Mouse (Mus musculus) adrenal gland, postnatal 10 days (tissue): ENCODE results near the gene Zfp341. TPM values are rescaled to one million over a fixed set of nuclear protein-coding genes. Genes with fewer than 3 reads are reported as not detected.

Experiments used
- DNase-seq: peaks from one replicate; pipeline ENCODE4 v3.0.0; 2021; ENCODE audit warnings: mixed read lengths
- long read RNA-seq, 2 experiments: library from polyadenylated mRNA; stranded (forward); transcript quantifications; one replicate each; pipeline ENCODE4 v2.0.0; 2021
- total RNA-seq, 2 experiments: library from RNA; stranded (reverse); gene quantifications; 2 replicates each; pipeline ENCODE4 v1.2.3; 2021

Gene Zfp341
- total RNA-seq: 1 to 10 TPM; 2.5 to 2.7 TPM
- long read RNA-seq, experiment 1, partial matches to known transcripts: 2 of 2 reads
- long read RNA-seq, experiment 1, other reads (novel, unspliced or antisense): 0 of 2 reads
- long read RNA-seq, experiment 2, partial matches to known transcripts: 1 of 2 reads
- long read RNA-seq, experiment 2, other reads (novel, unspliced or antisense): 1 of 2 reads

GRCm38 (mm10) chr2:154613118-154614115 is at the start of gene Zfp341, which contains the start of gene 4930519P11Rik:
Gene Zfp341, plus strand, starts transcription at chr2:154613297.
Gene 4930519P11Rik, minus strand, starts transcription at chr2:154613437.
- peak; percentile 94 for DNase-seq

- no peak for DNase-seq
These were observed 49.4 kb upstream of the Zfp341 start for GRCm38 (mm10) chr2:154563612-154564170.

DNA sequence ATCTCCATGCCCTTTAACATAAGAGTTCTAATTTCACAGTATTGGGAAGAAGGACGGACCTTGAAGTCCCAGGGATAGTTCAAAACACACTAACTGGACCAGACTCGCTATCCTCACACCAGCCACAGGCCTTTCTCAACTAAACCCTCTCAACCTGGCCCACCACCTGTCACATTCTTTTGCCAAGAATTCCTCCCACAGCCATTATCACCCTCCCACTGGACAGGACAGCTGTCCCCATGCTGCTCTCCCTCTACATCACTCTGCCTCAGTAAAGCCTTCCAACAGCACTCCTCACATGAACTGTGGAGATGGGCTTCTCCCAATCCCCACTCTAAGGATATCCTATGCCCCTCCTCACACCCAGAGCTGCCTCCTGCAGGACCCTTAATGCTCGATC is 47.5 kb upstream of the Zfp341 start:
- no peak for DNase-seq

GRCm38 (mm10) chr2:154566641-154567040 is 46.5 kb upstream of the Zfp341 start:
- no peak for DNase-seq

GRCm38 (mm10) chr2:154567766-154568165 is 45.3 kb upstream of the Zfp341 start:
- DNase-seq: no peak

GRCm38 (mm10) chr2:154568329-154569070 is 44.6 kb upstream of the Zfp341 start:
- peak; percentile 39 for DNase-seq

DNA sequence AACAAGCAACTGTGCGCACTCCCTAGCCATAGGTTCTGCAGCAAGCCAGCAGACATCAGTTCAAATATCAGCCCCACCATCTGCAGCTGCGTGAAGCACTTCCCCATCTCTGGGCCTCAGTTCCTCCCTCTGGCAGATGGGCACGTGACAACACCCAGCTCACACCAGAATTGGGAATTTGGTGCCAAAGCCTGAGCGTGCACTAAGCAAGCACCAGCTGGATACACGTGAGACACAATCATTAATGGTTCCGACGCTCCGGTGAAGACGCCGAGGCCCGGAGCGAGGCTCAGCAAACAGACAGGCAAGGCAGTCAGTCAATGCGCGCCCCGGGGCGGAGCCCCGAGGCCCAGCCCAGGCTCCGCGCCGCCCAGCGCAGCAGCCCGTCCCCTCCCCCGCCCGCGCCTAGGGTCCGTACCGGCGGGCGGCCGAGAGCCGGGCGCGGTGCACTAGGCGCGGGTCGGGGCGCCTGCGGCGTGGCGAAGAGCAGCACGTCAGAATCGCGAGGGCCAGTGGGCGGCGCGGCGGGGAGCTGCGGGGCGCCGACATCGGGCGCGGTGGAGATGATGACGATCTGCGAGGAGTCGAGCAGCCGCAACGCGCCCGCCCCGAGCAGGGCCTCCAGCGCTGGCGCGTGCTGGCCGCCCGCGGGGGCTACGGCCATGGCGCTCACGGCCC is 43.9 kb upstream of the Zfp341 start:
- peak; percentile 87 for DNase-seq

DNA sequence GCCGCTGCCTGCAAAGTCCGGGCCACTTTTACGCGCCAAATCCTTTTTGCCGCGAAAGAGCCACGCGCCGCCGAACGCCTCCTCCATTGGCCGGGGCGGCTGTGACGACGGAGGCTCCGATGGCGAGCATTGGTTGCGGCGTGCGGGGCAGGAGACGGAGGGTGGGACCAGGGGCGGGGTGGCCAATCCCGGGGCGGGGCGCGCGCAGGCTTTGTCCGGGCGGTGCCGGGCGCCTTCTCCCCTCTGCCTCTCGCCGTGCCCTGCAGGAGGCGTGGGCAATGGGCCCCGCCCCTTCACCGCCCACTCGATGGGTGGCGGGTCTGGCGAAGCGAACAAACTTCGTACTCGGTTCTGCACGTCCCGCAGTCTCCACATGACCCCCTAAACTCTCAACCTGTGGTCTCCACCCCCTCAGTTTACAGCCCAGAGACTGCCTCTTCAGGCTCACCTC is 43.2 kb upstream of the Zfp341 start, which contains the start of gene E2f1:
Gene E2f1, minus strand, starts transcription at position 57 of the 451 bp plus-strand sequence.
- peak; percentile 99 for DNase-seq

DNA sequence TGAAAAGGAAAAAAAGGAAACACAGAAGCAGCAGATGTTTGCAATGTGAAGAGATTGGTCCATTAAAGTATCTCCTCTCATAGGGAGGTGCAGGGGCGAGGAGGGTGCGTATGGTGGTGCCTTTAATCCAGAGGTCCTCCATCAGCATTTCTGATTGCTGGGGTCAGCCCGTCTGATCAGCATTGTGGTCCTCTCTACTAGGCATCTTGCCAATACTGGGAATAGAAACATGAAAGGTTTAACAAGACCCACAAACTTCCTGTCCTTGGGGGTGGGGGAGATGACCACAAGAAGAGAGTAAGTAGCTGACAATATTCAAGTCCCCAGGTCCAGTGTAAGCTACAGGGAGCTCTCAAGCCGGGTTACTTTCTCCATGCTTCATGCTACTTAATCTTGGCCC is 42.4 kb upstream of the Zfp341 start:
- no peak for DNase-seq

- DNase-seq: no peak
These were observed 41.8 kb upstream of the Zfp341 start for GRCm38 (mm10) chr2:154571266-154571665.

DNA sequence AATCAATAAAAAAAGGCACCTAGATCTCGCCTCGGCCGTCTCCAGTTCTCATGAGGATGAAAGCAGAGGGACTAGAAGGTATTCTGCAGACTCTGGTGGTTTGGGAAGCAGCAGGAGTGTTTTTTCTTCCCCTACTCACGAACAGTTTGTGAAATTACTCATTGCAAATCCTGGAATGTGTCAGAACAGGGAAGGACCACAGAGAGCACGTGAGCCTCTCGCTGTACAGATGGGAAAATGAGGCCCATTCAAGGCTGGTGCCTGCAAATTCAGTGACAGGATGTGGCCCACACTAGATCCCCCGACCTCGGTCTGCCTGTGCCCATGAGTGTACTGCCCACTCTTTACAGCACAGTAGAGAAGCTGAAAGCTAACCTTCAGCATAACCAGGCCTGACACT is 41.1 kb upstream of the Zfp341 start:
- no peak for DNase-seq

DNA sequence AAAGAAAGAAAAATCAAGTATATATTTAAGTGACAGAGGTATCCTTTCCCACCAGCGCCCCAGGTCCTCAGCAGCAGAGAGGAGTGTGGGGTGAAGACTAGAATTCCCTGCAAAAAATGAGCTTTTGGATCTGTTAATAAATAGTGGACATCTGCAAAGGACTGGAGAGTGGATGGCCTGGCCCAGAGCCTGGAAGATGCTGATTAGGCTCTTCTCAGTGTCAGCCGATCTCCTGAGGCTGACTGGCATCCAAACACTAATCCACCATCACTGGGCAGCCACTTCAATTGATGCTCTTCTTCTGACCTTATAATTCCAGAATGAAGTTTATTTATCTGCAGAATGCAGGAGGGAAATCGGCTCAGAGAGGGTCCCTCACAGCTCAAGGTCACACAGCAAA is 40.1 kb upstream of the Zfp341 start:
- DNase-seq: no peak

- DNase-seq: no peak
These were observed 38.8 kb upstream of the Zfp341 start for GRCm38 (mm10) chr2:154574271-154574670.

DNA sequence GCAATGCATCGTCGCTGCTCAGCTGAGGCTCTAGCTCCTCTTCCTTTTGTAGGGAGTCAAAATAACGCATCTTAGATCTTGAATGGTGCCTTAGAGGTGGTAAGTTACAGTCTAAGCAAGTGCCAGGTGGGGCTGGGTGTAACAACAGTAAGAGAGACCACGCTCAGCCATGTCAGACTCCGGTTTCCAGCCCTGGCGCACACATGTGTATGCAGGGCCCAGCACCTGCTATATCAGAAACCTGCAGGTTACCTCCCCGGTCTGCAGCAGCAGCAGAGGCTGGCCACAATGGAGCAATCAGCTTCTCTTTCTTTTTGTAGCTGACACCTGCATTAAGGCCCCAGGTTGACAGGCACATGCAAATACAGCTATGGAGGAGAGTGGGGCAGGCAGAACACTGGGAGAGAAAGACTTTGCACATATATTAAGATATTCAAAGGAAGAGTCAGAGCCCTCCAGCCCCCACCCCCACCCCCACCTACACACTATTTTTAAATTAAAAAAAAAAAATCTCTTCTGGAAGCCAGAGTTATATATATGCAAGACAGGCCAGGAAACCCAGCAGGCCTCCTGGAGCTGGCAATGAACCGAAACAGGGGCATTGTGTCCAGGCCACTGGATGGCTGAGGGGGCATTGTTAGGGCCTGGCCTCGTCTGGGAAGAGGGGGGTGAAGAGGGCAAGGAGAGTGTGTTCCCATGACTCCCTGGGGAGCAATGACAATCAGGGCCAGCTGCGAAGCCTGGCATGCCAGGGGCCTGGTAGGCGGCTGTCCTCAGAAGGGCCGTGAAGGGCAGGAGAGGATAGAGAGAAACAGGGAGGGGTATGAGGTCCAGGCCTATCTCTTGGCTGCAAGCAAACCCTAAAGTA is 36.0 kb upstream of the Zfp341 start:
- DNase-seq: no peak

DNA sequence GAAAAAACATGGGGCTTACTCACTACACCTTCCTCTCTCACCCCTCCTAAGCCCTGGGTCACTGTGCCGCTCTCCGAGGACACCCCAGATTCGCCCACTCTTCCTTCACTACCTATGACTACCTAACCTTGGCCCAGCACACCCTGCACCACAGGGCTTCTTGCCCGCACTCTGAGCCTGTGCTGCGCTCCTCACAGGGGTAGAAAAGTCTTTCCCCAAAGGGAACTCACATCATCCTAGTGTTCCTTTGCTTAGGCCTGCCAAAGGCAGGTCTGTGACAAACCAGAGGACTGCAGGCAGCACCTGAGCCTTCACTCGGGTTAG is 35.4 kb upstream of the Zfp341 start:
- no peak for DNase-seq

- peak; percentile 59 for DNase-seq
These were observed 32.5 kb upstream of the Zfp341 start for GRCm38 (mm10) chr2:154580586-154580985.

DNA sequence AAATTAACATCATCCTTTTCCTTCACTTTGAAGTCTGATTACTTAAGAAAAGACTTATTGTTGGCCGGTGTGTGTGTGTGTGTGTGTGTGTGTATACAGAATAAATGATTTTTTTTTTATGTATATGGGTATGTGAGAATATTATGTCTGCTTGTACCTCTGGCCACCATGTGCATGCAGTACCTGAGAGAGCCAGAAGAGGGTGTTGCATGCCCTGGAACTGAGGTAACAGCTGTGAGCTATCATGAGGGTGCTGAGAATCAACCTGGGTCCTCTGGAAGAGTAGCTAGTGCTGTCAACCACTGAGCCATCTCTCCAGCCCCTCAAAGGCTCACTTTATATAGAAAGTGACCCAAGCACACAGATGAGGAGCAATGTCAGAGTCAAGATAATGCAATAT is 31.7 kb upstream of the Zfp341 start:
- DNase-seq: no peak

- DNase-seq: no peak
These were observed 28.9 kb upstream of the Zfp341 start for GRCm38 (mm10) chr2:154583906-154584872.

- no peak for DNase-seq
These were observed 28.0 kb upstream of the Zfp341 start for GRCm38 (mm10) chr2:154584931-154585601.
